Mouse (Mus musculus) heart, adult 2 months (tissue): Measurements from ENCODE around the gene Jade3. TPM values are rescaled to one million over a fixed set of nuclear protein-coding genes. Genes with fewer than 3 reads are reported as not detected.

Experiments used
- DNase-seq, 2 experiments: peaks; one replicate each; pipeline ENCODE4 v3.0.0; 2021
- H3K27ac ChIP-seq: fragments of 200-600 bp; 2 replicates; pipeline ENCODE4 v1.8.1; 2022
- H3K27me3 ChIP-seq: fragments of 200-500 bp; 2 replicates; pipeline ENCODE4 v1.6.1; 2012; ENCODE audit warnings: mild to moderate bottlenecking, low read length, inconsistent platforms, mixed read lengths; ENCODE audit not compliant: control insufficient read depth, insufficient read depth
- H3K36me3 ChIP-seq: fragments of 200-500 bp; 2 replicates; pipeline ENCODE4 v1.6.1; 2012; ENCODE audit warnings: low read length, inconsistent platforms; ENCODE audit not compliant: control insufficient read depth, insufficient read depth
- H3K4me1 ChIP-seq: fragments of 200-500 bp; 2 replicates; pipeline ENCODE4 v1.6.1; 2011; ENCODE audit warnings: low read length; ENCODE audit not compliant: control insufficient read depth, insufficient read depth
- H3K4me3 ChIP-seq: fragments of 200-600 bp; 2 replicates; pipeline ENCODE4 v1.8.1; 2022
- H3K79me2 ChIP-seq: fragments of 200-500 bp; replicated peaks from 2 replicates; pipeline ENCODE4 v1.6.1; 2012; ENCODE audit warnings: mild to moderate bottlenecking, inconsistent platforms, low read length, moderate library complexity, mixed read lengths; ENCODE audit not compliant: control insufficient read depth, insufficient read depth
- H3K9ac ChIP-seq: fragments of 200-500 bp; 2 replicates; pipeline ENCODE4 v1.6.1; 2012; ENCODE audit warnings: low read depth, mild to moderate bottlenecking, control low read depth, inconsistent platforms, low read length, mixed read lengths
- CTCF ChIP-seq: fragments of 200-600 bp; IDR thresholded peaks from 2 replicates; pipeline ENCODE4 v1.8.1; 2022; ENCODE audit warnings: antibody characterized with exemption, mild to moderate bottlenecking, moderate library complexity
- EP300 ChIP-seq: fragments of 200-500 bp; IDR thresholded peaks from 2 replicates; pipeline ENCODE4 v1.6.1; 2011; ENCODE audit warnings: low read depth, low read length, control low read depth; ENCODE audit not compliant: insufficient read depth
- POLR2A ChIP-seq: fragments of 200-500 bp; IDR thresholded peaks from 2 replicates; pipeline ENCODE4 v1.6.1; 2011; ENCODE audit warnings: mild to moderate bottlenecking, low read depth, low read length, control low read depth; ENCODE audit not compliant: insufficient read depth
- WGBS: fragments of 180-500 bp; shearing (Covaris S2); methylation state at CpG from one replicate; pipeline ENCODE4 v1.1.7; 2018; 5-methylcytosine and 5-hydroxymethylcytosine counted together
- intact Hi-C: fragments of 180-260 bp; cut with DNase I; formaldehyde crosslinking; loops from one replicate; pipeline ENCODE4 v1.15.1; 2025
- polyA plus RNA-seq: library from polyadenylated mRNA; depleted of rRNA; stranded (reverse); fragments of >200 nt; gene quantifications from 2 replicates; pipeline ENCODE4 v1.2.3, GENCODE M21; 2012
- total RNA-seq, 2 experiments: library from RNA; stranded (reverse); gene quantifications; 2 replicates each; pipeline ENCODE4 v1.2.3; 2021

Jade3 gene
- total and polyA plus RNA-seq, 3 experiments, result 0.27 to 2.3 (median 1.9) TPM

GRCm38 (mm10) chrX:20419536-20419935, 6.0 kb upstream of the Jade3 start:
- no peak overlapping the region for H3K27ac ChIP-seq
- intact Hi-C loops, result no loop called here
- H3K4me3 ChIP-seq, result no peak overlapping the region
- no peaks in the 10 kb centered on the region for H3K36me3 ChIP-seq
- no peak for DNase-seq
- no peak overlapping the region for H3K9ac ChIP-seq
- no peaks in the 10 kb centered on the region for H3K79me2 ChIP-seq
- TF ChIP-seq EP300, result no peak
- no peak for TF ChIP-seq POLR2A
- TF ChIP-seq CTCF, result no peak
- no peaks in the 10 kb centered on the region for H3K27me3 ChIP-seq
- no peaks in the 10 kb centered on the region for H3K4me1 ChIP-seq
- WGBS, result 84% methylated on average over 4 of the region's 4 CpGs

- peak overlapping the region; percentile 74 for H3K4me3 ChIP-seq
- peak in 1 of 2 experiments; percentile 42 for DNase-seq
- H3K36me3 ChIP-seq, result no peaks in the 10 kb centered on the region
- TF ChIP-seq POLR2A, result no peak
- TF ChIP-seq EP300, result no peak
- TF ChIP-seq CTCF, result peak; percentile 45
- H3K27ac ChIP-seq, result peak overlapping the region; percentile 78
- peak overlapping the region; percentile 79 for H3K9ac ChIP-seq
- H3K4me1 ChIP-seq, result peaks cover 2% of the 10 kb centered on the region; the same call in 1 of the 2 replicates
- no peaks in the 10 kb centered on the region for H3K27me3 ChIP-seq
- H3K79me2 ChIP-seq, result no peaks in the 10 kb centered on the region
- intact Hi-C loops, result loop anchor here (5.0 to 10.0 kb wide), 4 partner anchors 59 to 401 kb away; no protein-coding TSS in a partner anchor
- WGBS, result 6% methylated on average over 36 of the region's 51 CpGs
Measured at GRCm38 (mm10) chrX:20425839-20426449, 456 bp downstream of the Jade3 start.

GRCm38 (mm10) chrX:20483213-20483612, 57.7 kb downstream of the Jade3 start:
- Histone ChIP-seq H3K4me3 (no peak overlapping the region), H3K9ac (no peak overlapping the region), H3K36me3 (no peaks in the 10 kb centered on the region), H3K4me1 (no peaks in the 10 kb centered on the region), H3K27ac (no peak overlapping the region), H3K79me2 (no peaks in the 10 kb centered on the region), H3K27me3 (no peaks in the 10 kb centered on the region)
- WGBS, result 55% methylated on average over 2 of the region's 2 CpGs
- DNase-seq, result no peak
- intact Hi-C loops, result loop anchor here (10.0 kb wide), 1 partner anchor 58 kb away; the partner anchor contains the start of gene Jade3
- no peak for TF ChIP-seq CTCF
- no peak for TF ChIP-seq POLR2A
- no peak for TF ChIP-seq EP300

GRCm38 (mm10) chrX:20497682-20498081, 72.2 kb downstream of the Jade3 start:
- TF ChIP-seq CTCF (peak; percentile 50), EP300 (no peak)
- H3K9ac ChIP-seq, result no peak overlapping the region
- H3K27me3 ChIP-seq, result no peaks in the 10 kb centered on the region
- H3K4me3 ChIP-seq, result no peak overlapping the region
- H3K79me2 ChIP-seq, result no peaks in the 10 kb centered on the region
- no peaks in the 10 kb centered on the region for H3K36me3 ChIP-seq
- no peak for DNase-seq
- intact Hi-C loops, result loop anchor here (10.0 kb wide), 2 partner anchors 133 to 333 kb away; partner anchors contain the start of gene Rp2
- WGBS, result 78% methylated on average over 3 of the region's 3 CpGs
- H3K27ac ChIP-seq, result no peak overlapping the region
- H3K4me1 ChIP-seq, result no peaks in the 10 kb centered on the region

GRCm38 (mm10) chrX:20520290-20520939, 94.9 kb downstream of the Jade3 start:
- H3K36me3 ChIP-seq, result no peaks in the 10 kb centered on the region
- no peak for TF ChIP-seq POLR2A
- TF ChIP-seq CTCF, result no peak
- TF ChIP-seq EP300, result no peak
- H3K79me2 ChIP-seq, result no peaks in the 10 kb centered on the region
- H3K27me3 ChIP-seq, result no peaks in the 10 kb centered on the region
- intact Hi-C loops, result no loop called here
- H3K27ac ChIP-seq, result no peak overlapping the region
- WGBS, result 89% methylated on average over 7 of the region's 7 CpGs
- no peak overlapping the region for H3K4me3 ChIP-seq
- no peaks in the 10 kb centered on the region for H3K4me1 ChIP-seq
- no peak for DNase-seq
- no peak overlapping the region for H3K9ac ChIP-seq

- Histone ChIP-seq H3K4me3 (no peak overlapping the region), H3K4me1 (no peaks in the 10 kb centered on the region), H3K27ac (no peak overlapping the region), H3K27me3 (no peaks in the 10 kb centered on the region), H3K79me2 (no peaks in the 10 kb centered on the region), H3K36me3 (no peaks in the 10 kb centered on the region), H3K9ac (no peak overlapping the region)
- TF ChIP-seq EP300 (no peak), POLR2A (no peak), CTCF (no peak)
- DNase-seq, result no peak
- intact Hi-C loops, result no loop called here
Measured at GRCm38 (mm10) chrX:20521578-20521977, 96.1 kb downstream of the Jade3 start.
